Mouse (Mus musculus): ENCODE results near the gene Ankrd34b.

GRCm38 (mm10) chr13:92410486-92410885 lies 15.2 kb upstream of the Ankrd34b start:
- TF ChIP-seq CTCF (IDR thresholded peaks at IDR 0.05) (no peak), EP300 (IDR thresholded peaks at IDR 0.05) (no peak)
